Mouse (Mus musculus): ENCODE measurements around the gene Cd244a. TPM values are rescaled to one million over a fixed set of nuclear protein-coding genes. Genes with fewer than 3 reads are reported as not detected.
A peak's percentile ranks its signal among the peaks of the same experiment; 100 is the strongest.

Cd244a gene
- polyA plus RNA-seq, 1 experiment from 2014 or later = 0.08 TPM

DNA sequence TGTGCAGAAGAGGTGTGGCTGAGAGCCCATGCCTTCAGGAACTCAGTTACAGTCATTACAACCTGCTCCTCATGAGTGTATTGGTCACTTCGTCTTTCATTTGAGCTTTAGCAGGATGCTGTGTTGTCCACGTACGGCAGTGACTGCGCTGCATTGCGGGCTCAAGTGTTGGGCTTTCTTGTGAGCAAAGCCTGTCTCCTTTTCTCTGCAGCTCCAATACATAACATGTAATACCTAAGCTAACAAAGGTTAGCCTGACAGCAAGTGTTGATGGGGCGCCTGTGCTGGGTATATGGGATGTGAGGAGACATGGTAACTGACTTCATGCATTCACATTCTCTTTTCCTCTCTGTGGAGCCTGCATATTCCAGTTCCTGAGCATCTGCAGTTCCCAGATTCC lies 61.1 kb downstream of the Cd244a start:
- ATAC-seq (replicated peaks; ENCODE audit: low FRiP score, low read depth) (no peak), DNase-seq (ENCODE audit: low spot score) (no peak)
- Histone ChIP-seq H3K9ac (ENCODE audit: low read depth, low read length) (no peak overlapping the region), H3K4me2 (ENCODE audit: low read length) (no peak overlapping the region), H3K27me3 (ENCODE audit: insufficient read depth, low read length) (no peaks in the 10 kb centered on the region), H3K4me1 (replicated peaks; ENCODE audit: insufficient read depth, low read length) (no peaks in the 10 kb centered on the region), H3K4me3 (replicated peaks; ENCODE audit: low read depth, low read length) (no peak overlapping the region), H3K36me3 (ENCODE audit: insufficient read depth, low read length) (no peaks in the 10 kb centered on the region), H3K9me3 (replicated peaks; ENCODE audit: low read length) (no peaks in the 10 kb centered on the region), H3K27ac (no peak overlapping the region)
- 92% methylated on average over 6 of the region's 6 CpGs for WGBS
- TF ChIP-seq CTCF (IDR thresholded peaks at IDR 0.05; ENCODE audit: low read depth) = no peak

DNA sequence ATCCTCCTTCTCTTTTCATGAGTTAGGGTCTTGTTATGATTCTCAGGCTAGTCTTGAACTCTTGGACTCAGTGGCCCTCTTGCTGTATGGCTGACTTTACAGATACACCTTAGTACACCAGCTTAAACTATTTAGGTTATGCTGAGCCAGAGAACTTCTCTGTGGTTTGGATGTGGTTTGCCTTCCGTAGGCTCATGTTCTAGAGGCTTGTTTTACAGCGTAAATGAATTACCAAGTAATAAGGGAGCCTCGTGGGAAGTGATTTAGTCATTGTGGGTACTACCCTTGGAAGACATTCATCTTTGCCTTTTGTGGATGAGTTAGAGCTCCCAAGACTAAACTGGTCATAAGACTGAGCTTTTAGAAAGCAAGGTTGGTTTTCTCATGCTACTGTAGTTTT lies 68.8 kb downstream of the Cd244a start:
- no peak overlapping the region for H3K4me3 ChIP-seq (replicated peaks; ENCODE audit: low read depth, low read length)
- no peaks in the 10 kb centered on the region for H3K27me3 ChIP-seq (ENCODE audit: insufficient read depth, low read length)
- H3K27ac ChIP-seq = no peak overlapping the region
- no peak overlapping the region for H3K4me2 ChIP-seq (ENCODE audit: low read length)
- DNase-seq (ENCODE audit: low spot score) (no peak), ATAC-seq (replicated peaks; ENCODE audit: low FRiP score, low read depth) (no peak)
- H3K36me3 ChIP-seq (ENCODE audit: insufficient read depth, low read length) = no peaks in the 10 kb centered on the region
- 80% methylated on average over 3 of the region's 3 CpGs for WGBS
- no peaks in the 10 kb centered on the region for H3K9me3 ChIP-seq (replicated peaks; ENCODE audit: low read length)
- H3K9ac ChIP-seq (ENCODE audit: low read depth, low read length) = no peak overlapping the region
- TF ChIP-seq CTCF (IDR thresholded peaks at IDR 0.05; ENCODE audit: low read depth) = no peak
- no peaks in the 10 kb centered on the region for H3K4me1 ChIP-seq (replicated peaks; ENCODE audit: insufficient read depth, low read length)

DNA sequence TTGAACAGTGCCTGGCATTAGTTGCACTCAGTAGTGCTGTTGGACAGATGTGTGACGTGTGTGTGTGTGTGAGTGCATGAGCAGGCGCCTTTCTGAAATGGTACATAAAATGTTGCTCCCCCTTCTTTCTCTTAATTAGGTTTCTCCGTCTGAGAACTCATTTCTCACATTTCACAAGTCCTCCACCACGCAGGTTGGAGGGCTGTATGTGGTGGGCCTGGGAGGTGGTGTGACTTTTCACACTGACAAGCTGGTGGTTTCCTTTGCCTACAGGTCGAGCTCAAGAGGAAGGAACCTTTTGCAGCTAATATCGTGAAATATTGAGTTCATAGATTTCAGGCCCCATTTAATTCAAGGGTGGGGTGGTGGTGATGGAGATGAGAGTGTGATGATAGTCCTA lies 70.2 kb downstream of the Cd244a start:
- no peak for TF ChIP-seq CTCF (IDR thresholded peaks at IDR 0.05; ENCODE audit: low read depth)
- H3K27ac ChIP-seq = no peak overlapping the region
- H3K27me3 ChIP-seq (ENCODE audit: insufficient read depth, low read length) = no peaks in the 10 kb centered on the region
- no peaks in the 10 kb centered on the region for H3K9me3 ChIP-seq (replicated peaks; ENCODE audit: low read length)
- H3K4me3 ChIP-seq (replicated peaks; ENCODE audit: low read depth, low read length) = no peak overlapping the region
- H3K4me2 ChIP-seq (ENCODE audit: low read length) = no peak overlapping the region
- ATAC-seq (replicated peaks; ENCODE audit: low FRiP score, low read depth) = no peak
- 30% methylated on average over 6 of the region's 6 CpGs for WGBS
- no peak overlapping the region for H3K9ac ChIP-seq (ENCODE audit: low read depth, low read length)
- no peak for DNase-seq (ENCODE audit: low spot score)
- no peaks in the 10 kb centered on the region for H3K36me3 ChIP-seq (ENCODE audit: insufficient read depth, low read length)
- H3K4me1 ChIP-seq (replicated peaks; ENCODE audit: insufficient read depth, low read length) = no peaks in the 10 kb centered on the region

DNA sequence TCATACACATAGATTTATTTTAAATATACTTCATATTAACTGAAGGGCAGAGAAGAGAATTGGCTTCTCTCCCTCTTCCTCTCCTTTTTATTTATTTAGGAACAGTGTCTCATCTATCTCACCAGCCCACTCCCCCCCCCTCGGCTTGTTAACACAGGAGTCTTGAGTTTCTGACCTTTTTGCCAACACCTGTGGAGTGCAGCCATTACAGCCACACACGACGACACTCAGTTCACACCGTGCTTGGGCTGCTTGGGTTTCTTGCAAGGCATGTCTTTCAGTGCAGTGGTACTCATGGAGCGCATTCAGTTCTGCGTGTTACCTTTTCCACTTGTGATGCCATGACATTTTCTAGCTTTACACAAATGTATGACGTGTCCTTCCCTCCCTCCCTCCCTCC lies 71.0 kb downstream of the Cd244a start:
- DNase-seq (ENCODE audit: low spot score) (no peak), ATAC-seq (replicated peaks; ENCODE audit: low FRiP score, low read depth) (no peak)
- Histone ChIP-seq H3K4me3 (replicated peaks; ENCODE audit: low read depth, low read length) (no peak overlapping the region), H3K9me3 (replicated peaks; ENCODE audit: low read length) (no peaks in the 10 kb centered on the region), H3K4me1 (replicated peaks; ENCODE audit: insufficient read depth, low read length) (no peaks in the 10 kb centered on the region), H3K27me3 (ENCODE audit: insufficient read depth, low read length) (no peaks in the 10 kb centered on the region), H3K36me3 (ENCODE audit: insufficient read depth, low read length) (no peaks in the 10 kb centered on the region), H3K9ac (ENCODE audit: low read depth, low read length) (no peak overlapping the region), H3K4me2 (ENCODE audit: low read length) (no peak overlapping the region), H3K27ac (no peak overlapping the region)
- 46% methylated on average over 7 of the region's 7 CpGs for WGBS
- TF ChIP-seq CTCF (IDR thresholded peaks at IDR 0.05; ENCODE audit: low read depth) = no peak

DNA sequence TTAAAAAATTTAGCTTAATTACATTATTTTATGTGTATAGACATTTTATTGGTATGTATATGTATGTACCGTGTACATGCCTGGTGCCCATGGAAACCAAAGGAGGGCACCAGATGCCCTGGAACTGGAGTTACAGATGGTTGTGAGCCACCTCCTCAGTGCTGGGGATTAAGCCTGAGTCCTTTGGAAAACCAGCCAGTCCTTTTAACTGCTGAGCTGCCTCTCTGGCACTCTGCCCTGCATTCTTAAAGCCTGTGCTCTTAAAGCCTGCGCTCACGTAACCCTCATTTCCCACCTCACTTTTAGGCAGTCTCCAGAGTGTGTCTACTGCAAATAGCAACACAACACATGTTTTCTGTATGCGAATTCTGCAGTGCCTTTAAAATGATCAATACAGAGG lies 71.9 kb downstream of the Cd244a start:
- H3K27me3 ChIP-seq (ENCODE audit: insufficient read depth, low read length) = no peaks in the 10 kb centered on the region
- H3K27ac ChIP-seq = no peak overlapping the region
- ATAC-seq (replicated peaks; ENCODE audit: low FRiP score, low read depth) (no peak), DNase-seq (ENCODE audit: low spot score) (no peak)
- H3K9ac ChIP-seq (ENCODE audit: low read depth, low read length) = no peak overlapping the region
- H3K9me3 ChIP-seq (replicated peaks; ENCODE audit: low read length) = no peaks in the 10 kb centered on the region
- no peak for TF ChIP-seq CTCF (IDR thresholded peaks at IDR 0.05; ENCODE audit: low read depth)
- WGBS = 74% methylated on average over 4 of the region's 4 CpGs
- no peak overlapping the region for H3K4me2 ChIP-seq (ENCODE audit: low read length)
- H3K36me3 ChIP-seq (ENCODE audit: insufficient read depth, low read length) = no peaks in the 10 kb centered on the region
- H3K4me3 ChIP-seq (replicated peaks; ENCODE audit: low read depth, low read length) = no peak overlapping the region
- no peaks in the 10 kb centered on the region for H3K4me1 ChIP-seq (replicated peaks; ENCODE audit: insufficient read depth, low read length)

DNA sequence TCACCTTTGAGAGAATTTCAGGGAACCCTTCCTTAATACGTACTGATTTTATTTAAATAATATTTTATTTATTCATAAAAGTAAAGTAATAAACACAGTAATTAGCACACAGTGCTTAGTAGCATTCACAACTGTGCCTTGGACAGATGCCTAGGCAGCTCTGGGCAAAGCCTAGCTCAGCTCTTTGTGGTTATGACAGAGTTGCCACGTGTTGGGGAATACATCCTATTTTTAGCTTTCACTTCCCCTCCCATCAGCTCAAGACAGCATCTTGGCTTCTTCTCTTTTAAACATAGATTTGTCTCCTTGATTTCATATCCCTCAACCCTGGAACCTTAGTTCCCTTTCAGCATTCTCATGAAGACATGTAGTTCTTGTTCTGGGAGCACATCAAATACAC lies 72.5 kb downstream of the Cd244a start:
- no peaks in the 10 kb centered on the region for H3K36me3 ChIP-seq (ENCODE audit: insufficient read depth, low read length)
- no peak overlapping the region for H3K4me2 ChIP-seq (ENCODE audit: low read length)
- H3K9ac ChIP-seq (ENCODE audit: low read depth, low read length) = no peak overlapping the region
- DNase-seq (ENCODE audit: low spot score) = no peak
- no peaks in the 10 kb centered on the region for H3K9me3 ChIP-seq (replicated peaks; ENCODE audit: low read length)
- H3K4me1 ChIP-seq (replicated peaks; ENCODE audit: insufficient read depth, low read length) = no peaks in the 10 kb centered on the region
- H3K27ac ChIP-seq = no peak overlapping the region
- H3K4me3 ChIP-seq (replicated peaks; ENCODE audit: low read depth, low read length) = no peak overlapping the region
- no peak for TF ChIP-seq CTCF (IDR thresholded peaks at IDR 0.05; ENCODE audit: low read depth)
- no peaks in the 10 kb centered on the region for H3K27me3 ChIP-seq (ENCODE audit: insufficient read depth, low read length)
- ATAC-seq (replicated peaks; ENCODE audit: low FRiP score, low read depth) = no peak
- 66% methylated on average over 2 of the region's 2 CpGs for WGBS

DNA sequence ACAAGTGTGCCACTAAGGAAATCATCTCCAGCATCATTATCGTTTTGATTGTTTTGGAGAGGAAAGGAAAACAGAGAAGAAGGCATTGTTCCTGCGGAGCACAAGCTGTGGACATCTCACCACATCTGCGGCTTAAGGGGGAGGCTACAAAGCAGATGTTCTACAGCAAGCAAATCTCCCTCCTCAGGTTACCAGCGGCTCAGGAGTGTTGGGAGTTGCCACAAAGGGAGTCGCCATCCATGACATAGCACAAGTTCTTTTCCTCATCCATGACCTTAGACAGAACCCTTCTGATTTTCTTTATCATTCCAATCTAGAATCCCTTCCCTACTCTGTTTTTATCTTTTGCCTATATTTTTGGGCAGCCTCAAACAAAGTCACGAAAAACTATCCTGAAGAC lies 76.7 kb downstream of the Cd244a start:
- Histone ChIP-seq H3K4me3 (replicated peaks; ENCODE audit: low read depth, low read length) (no peak overlapping the region), H3K9me3 (replicated peaks; ENCODE audit: low read length) (no peaks in the 10 kb centered on the region), H3K27me3 (ENCODE audit: insufficient read depth, low read length) (no peaks in the 10 kb centered on the region), H3K27ac (no peak overlapping the region), H3K9ac (ENCODE audit: low read depth, low read length) (no peak overlapping the region), H3K4me2 (ENCODE audit: low read length) (no peak overlapping the region), H3K4me1 (replicated peaks; ENCODE audit: insufficient read depth, low read length) (no peaks in the 10 kb centered on the region), H3K36me3 (ENCODE audit: insufficient read depth, low read length) (no peaks in the 10 kb centered on the region)
- no peak for TF ChIP-seq CTCF (IDR thresholded peaks at IDR 0.05; ENCODE audit: low read depth)
- ATAC-seq (replicated peaks; ENCODE audit: low FRiP score, low read depth) (no peak), DNase-seq (ENCODE audit: low spot score) (peak; percentile 57)
- 28% methylated on average over 6 of the region's 6 CpGs for whole genome bisulfite sequencing
